Mouse (Mus musculus): ENCODE data around the gene Siae. TPM values are rescaled to one million over a fixed set of nuclear protein-coding genes. Genes with fewer than 3 reads are reported as not detected.

Siae gene
- polyA plus RNA-seq, 1 experiment from 2014 or later, result 12.0 TPM

- H3K9ac ChIP-seq (ENCODE audit: low read length), result no peak overlapping the region
- H3K4me2 ChIP-seq (ENCODE audit: low read length), result no peak overlapping the region
- H3K27me3 ChIP-seq (ENCODE audit: control insufficient read depth, insufficient read depth, low read length), result no peaks in the 10 kb centered on the region
- H3K27ac ChIP-seq (replicated peaks in 1 of 2; ENCODE audit: control insufficient read depth in 1 of 2, insufficient read depth in 1 of 2, low read depth in 2 of 2, low read length in 2 of 2), result no peak overlapping the region
- ATAC-seq (ENCODE audit: insufficient number of reproducible peaks, insufficient read depth, low FRiP score, low read depth), result no peak
- H3K4me3 ChIP-seq (ENCODE audit: control insufficient read depth in 1 of 2, insufficient read depth in 1 of 2, low read depth in 1 of 2, low read length in 2 of 2), result no peak overlapping the region
- H3K9me3 ChIP-seq (ENCODE audit: control insufficient read depth, low read length), result no peaks in the 10 kb centered on the region
- H3K36me3 ChIP-seq (ENCODE audit: control insufficient read depth, insufficient read depth, low read length), result no peaks in the 10 kb centered on the region
- no peaks in the 10 kb centered on the region; a peak in 1 of 4 replicates for H3K4me1 ChIP-seq (ENCODE audit: control insufficient read depth in 2 of 2, insufficient read depth in 2 of 2, low read length in 2 of 2)
- WGBS, result 82% methylated on average over 4 of the region's 4 CpGs
Measured at GRCm38 (mm10) chr9:37590381-37590780, 34.9 kb downstream of the Siae start.

GRCm38 (mm10) chr9:37592025-37592424 is 36.5 kb downstream of the Siae start:
- ATAC-seq (ENCODE audit: insufficient number of reproducible peaks, insufficient read depth, low FRiP score, low read depth), result no peak
- Histone ChIP-seq H3K27me3 (ENCODE audit: control insufficient read depth, insufficient read depth, low read length) (no peaks in the 10 kb centered on the region), H3K9ac (ENCODE audit: low read length) (no peak overlapping the region), H3K4me3 (ENCODE audit: control insufficient read depth in 1 of 2, insufficient read depth in 1 of 2, low read depth in 1 of 2, low read length in 2 of 2) (no peak overlapping the region), H3K36me3 (ENCODE audit: control insufficient read depth, insufficient read depth, low read length) (no peaks in the 10 kb centered on the region), H3K9me3 (ENCODE audit: control insufficient read depth, low read length) (no peaks in the 10 kb centered on the region), H3K27ac (replicated peaks in 1 of 2; ENCODE audit: control insufficient read depth in 1 of 2, insufficient read depth in 1 of 2, low read depth in 2 of 2, low read length in 2 of 2) (no peak overlapping the region), H3K4me1 (ENCODE audit: control insufficient read depth in 2 of 2, insufficient read depth in 2 of 2, low read length in 2 of 2) (no peaks in the 10 kb centered on the region; a peak in 1 of 4 replicates), H3K4me2 (ENCODE audit: low read length) (no peak overlapping the region)
- WGBS, result 59% methylated on average over 2 of the region's 2 CpGs

- H3K4me2 ChIP-seq (ENCODE audit: low read length), result no peak overlapping the region
- 43% methylated on average over 6 of the region's 6 CpGs for WGBS
Measured at GRCm38 (mm10) chr9:37592633-37593032, 37.1 kb downstream of the Siae start.

GRCm38 (mm10) chr9:37593690-37594089 is 38.2 kb downstream of the Siae start:
- H3K9me3 ChIP-seq (ENCODE audit: control insufficient read depth, low read length), result no peaks in the 10 kb centered on the region
- H3K4me3 ChIP-seq (ENCODE audit: control insufficient read depth in 1 of 2, insufficient read depth in 1 of 2, low read depth in 1 of 2, low read length in 2 of 2), result no peak overlapping the region
- no peak overlapping the region for H3K27ac ChIP-seq (replicated peaks in 1 of 2; ENCODE audit: control insufficient read depth in 1 of 2, insufficient read depth in 1 of 2, low read depth in 2 of 2, low read length in 2 of 2)
- no peaks in the 10 kb centered on the region; a peak in 1 of 4 replicates for H3K4me1 ChIP-seq (ENCODE audit: control insufficient read depth in 2 of 2, insufficient read depth in 2 of 2, low read length in 2 of 2)
- no peaks in the 10 kb centered on the region for H3K36me3 ChIP-seq (ENCODE audit: control insufficient read depth, insufficient read depth, low read length)
- no peak overlapping the region for H3K9ac ChIP-seq (ENCODE audit: low read length)
- no peak for ATAC-seq (ENCODE audit: insufficient number of reproducible peaks, insufficient read depth, low FRiP score, low read depth)
- 91% methylated on average over 3 of the region's 3 CpGs for WGBS
- H3K27me3 ChIP-seq (ENCODE audit: control insufficient read depth, insufficient read depth, low read length), result no peaks in the 10 kb centered on the region
- H3K4me2 ChIP-seq (ENCODE audit: low read length), result no peak overlapping the region

More at GRCm38 (mm10) chr9:37592633-37593032, 37.1 kb downstream of the Siae start:
- H3K4me3 ChIP-seq (ENCODE audit: control insufficient read depth in 1 of 2, insufficient read depth in 1 of 2, low read depth in 1 of 2, low read length in 2 of 2), result no peak overlapping the region
- no peaks in the 10 kb centered on the region; a peak in 1 of 4 replicates for H3K4me1 ChIP-seq (ENCODE audit: control insufficient read depth in 2 of 2, insufficient read depth in 2 of 2, low read length in 2 of 2)
- no peak overlapping the region for H3K27ac ChIP-seq (replicated peaks in 1 of 2; ENCODE audit: control insufficient read depth in 1 of 2, insufficient read depth in 1 of 2, low read depth in 2 of 2, low read length in 2 of 2)
- H3K9me3 ChIP-seq (ENCODE audit: control insufficient read depth, low read length), result no peaks in the 10 kb centered on the region
- ATAC-seq (ENCODE audit: insufficient number of reproducible peaks, insufficient read depth, low FRiP score, low read depth), result no peak
- no peaks in the 10 kb centered on the region for H3K36me3 ChIP-seq (ENCODE audit: control insufficient read depth, insufficient read depth, low read length)
- H3K27me3 ChIP-seq (ENCODE audit: control insufficient read depth, insufficient read depth, low read length), result no peaks in the 10 kb centered on the region
- no peak overlapping the region for H3K9ac ChIP-seq (ENCODE audit: low read length)

GRCm38 (mm10) chr9:37595570-37595969 is 40.1 kb downstream of the Siae start:
- ATAC-seq (ENCODE audit: insufficient number of reproducible peaks, insufficient read depth, low FRiP score, low read depth), result no peak
- no peaks in the 10 kb centered on the region for H3K36me3 ChIP-seq (ENCODE audit: control insufficient read depth, insufficient read depth, low read length)
- H3K27me3 ChIP-seq (ENCODE audit: control insufficient read depth, insufficient read depth, low read length), result no peaks in the 10 kb centered on the region
- no peaks in the 10 kb centered on the region; a peak in 1 of 4 replicates for H3K4me1 ChIP-seq (ENCODE audit: control insufficient read depth in 2 of 2, insufficient read depth in 2 of 2, low read length in 2 of 2)
- H3K9ac ChIP-seq (ENCODE audit: low read length), result no peak overlapping the region
- 52% methylated on average over 1 of the region's 1 CpGs for WGBS
- no peaks in the 10 kb centered on the region for H3K9me3 ChIP-seq (ENCODE audit: control insufficient read depth, low read length)
- no peak overlapping the region for H3K4me3 ChIP-seq (ENCODE audit: control insufficient read depth in 1 of 2, insufficient read depth in 1 of 2, low read depth in 1 of 2, low read length in 2 of 2)
- no peak overlapping the region for H3K4me2 ChIP-seq (ENCODE audit: low read length)
- no peak overlapping the region for H3K27ac ChIP-seq (replicated peaks in 1 of 2; ENCODE audit: control insufficient read depth in 1 of 2, insufficient read depth in 1 of 2, low read depth in 2 of 2, low read length in 2 of 2)

GRCm38 (mm10) chr9:37598637-37599036 is 43.1 kb downstream of the Siae start:
- H3K4me3 ChIP-seq (ENCODE audit: control insufficient read depth in 1 of 2, insufficient read depth in 1 of 2, low read depth in 1 of 2, low read length in 2 of 2), result no peak overlapping the region
- no peaks in the 10 kb centered on the region for H3K36me3 ChIP-seq (ENCODE audit: control insufficient read depth, insufficient read depth, low read length)
- no peak overlapping the region for H3K4me2 ChIP-seq (ENCODE audit: low read length)
- WGBS, result 94% methylated on average over 2 of the region's 2 CpGs
- no peaks in the 10 kb centered on the region for H3K9me3 ChIP-seq (ENCODE audit: control insufficient read depth, low read length)
- H3K27ac ChIP-seq (replicated peaks in 1 of 2; ENCODE audit: control insufficient read depth in 1 of 2, insufficient read depth in 1 of 2, low read depth in 2 of 2, low read length in 2 of 2), result no peak overlapping the region
- ATAC-seq (ENCODE audit: insufficient number of reproducible peaks, insufficient read depth, low FRiP score, low read depth), result no peak
- H3K4me1 ChIP-seq (ENCODE audit: control insufficient read depth in 2 of 2, insufficient read depth in 2 of 2, low read length in 2 of 2), result no peaks in the 10 kb centered on the region
- no peaks in the 10 kb centered on the region for H3K27me3 ChIP-seq (ENCODE audit: control insufficient read depth, insufficient read depth, low read length)
- H3K9ac ChIP-seq (ENCODE audit: low read length), result no peak overlapping the region

GRCm38 (mm10) chr9:37600538-37601205 is 45.2 kb downstream of the Siae start:
- no peak for ATAC-seq (ENCODE audit: insufficient number of reproducible peaks, insufficient read depth, low FRiP score, low read depth)
- no peaks in the 10 kb centered on the region for H3K9me3 ChIP-seq (ENCODE audit: control insufficient read depth, low read length)
- 70% methylated on average over 2 of the region's 2 CpGs for WGBS
- H3K27ac ChIP-seq (replicated peaks in 1 of 2; ENCODE audit: control insufficient read depth in 1 of 2, insufficient read depth in 1 of 2, low read depth in 2 of 2, low read length in 2 of 2), result no peak overlapping the region
- no peaks in the 10 kb centered on the region for H3K36me3 ChIP-seq (ENCODE audit: control insufficient read depth, insufficient read depth, low read length)
- no peaks in the 10 kb centered on the region for H3K4me1 ChIP-seq (ENCODE audit: control insufficient read depth in 2 of 2, insufficient read depth in 2 of 2, low read length in 2 of 2)
- H3K27me3 ChIP-seq (ENCODE audit: control insufficient read depth, insufficient read depth, low read length), result no peaks in the 10 kb centered on the region
- no peak overlapping the region for H3K4me2 ChIP-seq (ENCODE audit: low read length)
- H3K4me3 ChIP-seq (ENCODE audit: control insufficient read depth in 1 of 2, insufficient read depth in 1 of 2, low read depth in 1 of 2, low read length in 2 of 2), result no peak overlapping the region
- H3K9ac ChIP-seq (ENCODE audit: low read length), result no peak overlapping the region

GRCm38 (mm10) chr9:37605089-37605488 is 49.6 kb downstream of the Siae start:
- Histone ChIP-seq H3K9me3 (ENCODE audit: control insufficient read depth, low read length) (no peaks in the 10 kb centered on the region), H3K27me3 (ENCODE audit: control insufficient read depth, insufficient read depth, low read length) (no peaks in the 10 kb centered on the region), H3K4me1 (ENCODE audit: control insufficient read depth in 2 of 2, insufficient read depth in 2 of 2, low read length in 2 of 2) (no peaks in the 10 kb centered on the region), H3K4me3 (ENCODE audit: control insufficient read depth in 1 of 2, insufficient read depth in 1 of 2, low read depth in 1 of 2, low read length in 2 of 2) (no peak overlapping the region), H3K27ac (replicated peaks in 1 of 2; ENCODE audit: control insufficient read depth in 1 of 2, insufficient read depth in 1 of 2, low read depth in 2 of 2, low read length in 2 of 2) (no peak overlapping the region), H3K36me3 (ENCODE audit: control insufficient read depth, insufficient read depth, low read length) (no peaks in the 10 kb centered on the region), H3K9ac (ENCODE audit: low read length) (no peak overlapping the region), H3K4me2 (ENCODE audit: low read length) (no peak overlapping the region)
- WGBS, result 67% methylated on average over 3 of the region's 3 CpGs
- ATAC-seq (ENCODE audit: insufficient number of reproducible peaks, insufficient read depth, low FRiP score, low read depth), result no peak

Measured in heart, embryonic 14.5 days (tissue).